Mouse (Mus musculus) lung, postnatal 36 days (tissue): Measurements from ENCODE around the gene Bloc1s1.
A peak's percentile ranks its signal among the peaks of the same experiment; 100 is the strongest.

Experiments
- DNase-seq: peaks from one replicate; pipeline ENCODE4 v3.0.0; 2022; ENCODE audit warnings: mixed read lengths

The Bloc1s1 gene

DNA sequence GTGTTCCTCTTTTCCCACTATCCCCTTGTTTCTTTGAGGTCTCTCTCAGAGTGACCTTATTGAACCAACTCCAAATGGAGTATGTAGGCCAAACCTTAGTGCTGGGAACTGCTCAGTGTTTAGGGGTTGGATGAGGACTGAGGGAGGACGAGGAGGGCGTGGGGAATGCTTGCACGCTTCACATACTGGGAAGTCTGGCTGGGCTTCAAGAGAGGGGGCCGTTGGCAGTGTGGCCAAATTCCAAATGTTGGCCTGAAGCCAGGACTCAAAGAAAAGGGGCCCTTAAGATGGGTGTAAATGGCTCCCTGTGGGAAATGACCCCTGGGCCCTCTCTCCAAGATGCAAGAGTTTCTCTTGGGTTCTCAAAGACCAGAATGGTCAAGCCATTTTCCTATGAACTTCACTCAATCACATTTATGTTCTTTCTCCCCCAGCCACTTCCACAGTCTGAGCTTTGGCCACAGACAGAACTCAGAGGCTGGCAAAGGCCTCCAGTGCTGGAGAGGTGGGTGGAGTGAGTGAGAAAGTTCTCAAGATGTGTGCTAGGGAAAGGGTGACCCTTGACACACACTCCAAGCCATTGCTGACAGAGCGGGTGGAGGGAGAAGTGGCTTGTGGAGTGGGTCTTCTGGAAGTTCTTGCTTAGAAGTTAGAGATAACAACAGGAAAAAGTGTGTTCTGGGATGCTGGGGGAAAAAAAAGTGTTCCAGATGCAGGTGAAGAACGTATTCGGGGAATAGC lies 6.0 kb upstream of the Bloc1s1 start:
- peak; percentile 87 for DNase-seq

- no peak for DNase-seq
These were observed 4.5 kb upstream of the Bloc1s1 start for GRCm38 (mm10) chr10:128928356-128928755.

GRCm38 (mm10) chr10:128923013-128923691 lies 683 bp downstream of the Bloc1s1 start:
- DNase-seq = peak; percentile 97

GRCm38 (mm10) chr10:128922822-128923012 lies 1.1 kb downstream of the Bloc1s1 start, which contains the start of gene Rdh5:
TSS of gene Rdh5 (minus strand) at chr10:128922888.
- DNase-seq = no peak

DNA sequence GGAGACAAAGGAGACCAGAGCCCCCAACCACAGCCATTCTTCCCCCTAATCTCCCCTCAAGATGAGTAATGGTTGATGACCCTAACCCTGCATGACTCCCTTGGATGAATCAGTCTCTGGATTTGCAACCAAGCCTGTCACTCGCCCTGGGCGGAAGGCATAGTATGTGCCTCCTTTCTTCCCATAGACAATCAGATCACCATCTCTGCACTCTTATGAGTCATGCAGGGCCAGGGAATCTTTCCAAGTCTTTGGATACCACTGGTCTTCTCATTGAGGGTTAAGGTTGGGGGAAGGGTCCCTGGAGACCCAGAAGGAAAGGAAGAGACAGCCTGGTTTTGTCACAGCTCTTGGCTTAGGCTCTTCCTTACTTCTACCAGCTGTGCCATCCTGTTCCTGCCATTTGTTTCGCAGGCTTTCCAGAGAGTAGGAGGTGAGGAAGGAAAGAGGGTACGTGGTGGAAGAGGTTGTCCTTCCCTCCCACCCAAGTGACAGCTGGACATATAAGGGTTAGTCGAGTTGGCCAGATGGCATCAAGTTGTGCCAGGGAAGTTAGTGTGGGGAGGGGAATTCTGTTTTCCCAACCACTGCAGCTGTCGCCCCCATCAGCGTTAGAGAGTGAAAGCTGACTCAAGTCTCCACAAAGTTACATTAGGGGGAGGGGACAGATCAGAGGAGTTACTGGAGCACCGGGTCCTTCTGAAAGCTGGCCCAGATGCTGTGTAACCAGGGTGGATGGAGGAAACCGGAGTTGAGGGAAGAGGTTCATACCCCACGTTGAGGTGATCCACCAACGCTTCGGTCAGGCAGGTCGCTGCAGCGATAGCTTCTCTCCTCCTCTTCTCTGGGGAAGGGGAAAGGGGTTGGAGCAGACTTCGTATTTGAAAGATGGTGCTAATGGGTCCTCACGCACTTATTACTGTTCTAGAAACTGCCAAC lies 1.7 kb downstream of the Bloc1s1 start:
- no peak for DNase-seq

DNA sequence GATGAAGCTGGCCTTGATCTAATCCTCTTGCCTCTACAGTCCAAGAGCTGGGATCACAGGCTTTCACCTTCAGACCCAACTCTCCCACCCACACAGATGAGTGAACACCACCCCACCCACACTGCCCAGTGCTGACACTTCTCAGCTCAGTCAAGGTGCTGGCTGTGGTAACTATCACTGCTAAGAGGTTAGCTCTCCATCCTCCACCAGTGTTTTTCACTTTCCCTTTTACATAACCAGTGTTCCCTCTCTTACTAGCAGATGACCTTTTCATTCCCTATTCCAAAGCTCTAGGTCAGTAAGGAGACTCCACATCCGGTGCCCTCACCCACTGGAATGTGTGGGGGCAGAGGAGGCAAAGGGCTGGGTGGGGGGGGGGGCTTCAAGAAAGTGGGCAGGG lies 2.6 kb downstream of the Bloc1s1 start:
- no peak for DNase-seq

- no peak for DNase-seq
These were observed 3.1 kb downstream of the Bloc1s1 start for GRCm38 (mm10) chr10:128920736-128921161.

- no peak for DNase-seq
These were observed 3.9 kb downstream of the Bloc1s1 start for GRCm38 (mm10) chr10:128919966-128920365.

DNA sequence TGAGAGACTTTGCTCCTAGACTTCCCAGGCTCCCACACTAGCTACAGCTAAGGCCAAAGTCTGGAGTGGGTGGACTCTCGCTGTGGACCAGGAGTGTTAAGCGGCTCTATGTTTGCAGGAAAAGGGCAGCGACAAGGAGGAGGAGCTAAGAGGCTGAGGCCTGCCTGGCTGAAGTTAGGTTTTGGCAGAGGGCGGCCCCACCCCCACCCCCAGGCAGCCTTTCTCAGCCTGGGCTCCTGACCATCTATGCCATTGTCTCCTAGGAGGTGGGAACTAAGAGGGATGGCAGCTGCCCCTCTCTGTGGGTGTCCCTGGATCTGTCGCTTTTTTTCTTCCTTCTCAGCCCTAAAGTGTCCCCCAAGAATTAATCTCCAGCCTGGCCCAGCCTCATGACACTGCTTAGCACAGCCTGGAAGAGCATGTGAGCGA lies 4.6 kb downstream of the Bloc1s1 start:
- no peak for DNase-seq

DNA sequence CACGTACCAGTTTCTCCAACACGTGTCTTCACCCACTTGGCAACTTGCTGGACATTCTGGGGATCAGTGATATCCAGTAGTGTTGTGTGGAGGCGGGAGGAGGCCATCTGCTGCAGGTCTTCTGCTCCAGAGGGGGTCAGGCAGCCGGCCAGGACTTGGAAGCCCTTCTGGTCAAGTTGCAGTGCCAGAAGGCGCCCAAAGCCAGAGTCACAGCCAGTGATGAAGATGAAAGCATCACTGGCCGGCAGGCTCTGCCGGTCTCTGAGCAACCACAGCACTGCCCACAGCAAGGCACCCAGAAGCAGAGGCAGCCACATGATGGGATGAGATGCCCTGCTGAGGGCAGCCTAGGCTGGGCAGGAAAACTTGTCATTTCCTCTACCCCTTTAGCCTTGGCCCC lies 5.6 kb downstream of the Bloc1s1 start:
- no peak for DNase-seq

- no peak for DNase-seq
These were observed 6.4 kb downstream of the Bloc1s1 start for GRCm38 (mm10) chr10:128917400-128917799.

DNA sequence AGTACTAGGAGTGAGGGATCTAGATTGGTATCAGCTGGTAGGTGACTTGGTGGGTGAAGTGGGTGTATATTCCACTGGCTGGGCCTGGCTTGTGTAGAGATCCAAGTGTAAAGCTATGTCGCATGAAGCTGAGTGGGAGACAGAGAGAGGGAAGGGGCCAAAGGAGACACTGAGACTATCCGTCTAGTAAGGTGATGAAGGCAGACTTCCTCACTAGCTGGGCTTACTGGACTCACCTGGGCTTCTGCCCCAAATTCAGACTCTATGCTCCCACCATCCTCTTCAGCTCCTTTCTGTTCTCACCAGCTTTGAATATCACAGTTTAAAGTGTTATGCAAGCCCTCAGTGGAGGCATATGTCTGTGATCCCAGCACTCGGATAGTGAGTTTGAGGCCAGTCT lies 7.2 kb downstream of the Bloc1s1 start:
- no peak for DNase-seq

DNA sequence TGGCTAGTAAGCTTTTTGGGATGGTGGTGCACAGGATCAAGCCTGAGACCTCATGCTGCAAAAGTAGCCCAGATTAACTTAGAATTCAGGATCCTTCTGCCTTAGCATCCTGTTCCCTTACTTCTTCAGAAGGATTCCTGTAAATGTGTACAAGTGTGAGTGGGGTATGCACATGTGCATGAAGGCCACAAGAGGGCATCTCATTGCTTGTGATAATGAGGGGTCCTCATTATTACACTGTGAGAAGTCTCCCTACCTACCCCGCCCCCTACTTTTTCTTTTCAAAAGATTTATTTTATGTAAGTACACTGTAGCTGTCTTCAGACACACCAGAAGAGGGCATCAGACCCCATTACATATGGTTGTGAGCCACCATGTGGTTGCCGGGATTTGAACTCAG lies 8.3 kb downstream of the Bloc1s1 start:
- DNase-seq = no peak

GRCm38 (mm10) chr10:128913696-128914095 lies 10.1 kb downstream of the Bloc1s1 start:
- DNase-seq = no peak

- DNase-seq = peak; percentile 96
These were observed 10.6 kb downstream of the Bloc1s1 start for GRCm38 (mm10) chr10:128913219-128913618.

DNA sequence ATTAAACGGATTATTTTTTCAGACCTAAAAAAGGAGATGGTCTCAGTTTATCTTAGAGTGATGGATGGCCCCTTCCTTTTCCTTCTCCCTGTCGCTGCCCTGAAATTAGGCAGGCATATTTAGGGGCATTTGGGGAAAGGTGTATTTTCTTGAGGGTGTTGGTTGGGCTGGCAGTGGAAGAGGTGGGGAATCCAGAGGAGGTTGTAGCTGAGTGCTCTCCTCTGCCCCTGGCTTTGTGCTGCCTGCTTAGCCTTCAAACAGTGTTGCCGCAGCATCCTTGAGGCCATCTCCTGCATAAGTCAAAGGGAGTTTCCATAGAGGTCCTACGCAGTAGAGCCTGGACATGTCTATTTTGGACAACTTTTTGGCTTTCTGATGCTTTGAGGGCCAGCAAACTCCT lies 11.0 kb downstream of the Bloc1s1 start:
- no peak for DNase-seq

DNA sequence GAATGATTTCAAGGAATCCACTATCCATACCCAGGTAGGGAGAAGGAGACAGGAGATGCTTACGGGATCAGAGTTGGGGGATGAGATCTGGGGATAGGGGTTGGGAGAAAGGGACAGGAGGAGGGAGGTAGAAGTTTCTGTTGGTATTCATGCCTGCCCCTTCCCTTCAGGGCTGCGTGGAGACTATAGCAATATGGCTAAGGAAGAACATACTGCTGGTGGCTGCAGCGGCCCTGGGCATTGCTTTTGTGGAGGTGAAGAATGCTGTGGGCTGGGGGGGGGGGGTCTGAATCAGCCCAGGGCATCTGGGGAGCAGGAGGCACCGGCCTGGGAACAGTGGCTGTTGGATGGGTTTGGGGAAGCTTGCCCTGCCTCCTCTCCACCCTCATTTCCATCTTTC lies 11.6 kb downstream of the Bloc1s1 start:
- DNase-seq = no peak

GRCm38 (mm10) chr10:128911430-128911829 lies 12.4 kb downstream of the Bloc1s1 start:
- DNase-seq = no peak

DNA sequence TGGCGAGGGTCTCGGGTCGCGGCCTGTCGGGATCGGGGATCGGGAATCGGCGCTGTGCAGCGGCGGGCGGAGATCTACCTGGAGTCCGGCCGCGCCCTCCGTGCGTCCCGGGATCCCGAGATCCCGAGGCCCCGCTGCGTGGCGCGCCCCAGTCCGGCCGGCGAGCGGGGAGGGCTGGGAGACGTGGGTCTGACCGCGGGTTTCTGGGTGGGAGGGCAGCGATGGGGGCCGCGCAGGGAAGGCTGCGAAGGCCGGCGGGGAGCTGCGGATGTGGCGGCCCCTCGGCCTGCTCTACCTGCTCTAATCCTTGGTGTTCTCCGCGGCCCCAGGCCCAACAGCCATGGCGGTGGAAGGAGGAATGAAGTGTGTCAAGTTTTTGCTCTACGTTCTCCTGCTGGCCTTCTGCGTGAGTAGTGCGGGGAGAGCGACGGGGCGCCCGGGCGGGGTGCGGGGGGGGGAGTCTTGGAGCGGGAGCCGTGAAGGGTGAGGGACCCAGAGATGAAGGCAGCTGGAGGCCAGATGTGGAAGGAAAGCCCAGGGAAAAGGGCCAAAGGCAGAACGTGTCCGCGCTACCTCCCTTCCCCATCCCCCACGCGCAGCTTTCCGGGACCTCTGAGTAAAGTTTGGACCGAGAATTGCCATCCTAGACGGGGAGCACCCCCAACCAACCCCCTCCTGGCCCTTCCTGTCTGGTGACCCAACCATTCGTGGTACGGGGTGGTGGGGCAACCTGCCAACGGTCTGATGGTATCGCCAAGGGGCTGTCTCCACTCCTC lies 13.6 kb downstream of the Bloc1s1 start:
- DNase-seq = peak; percentile 55

DNA sequence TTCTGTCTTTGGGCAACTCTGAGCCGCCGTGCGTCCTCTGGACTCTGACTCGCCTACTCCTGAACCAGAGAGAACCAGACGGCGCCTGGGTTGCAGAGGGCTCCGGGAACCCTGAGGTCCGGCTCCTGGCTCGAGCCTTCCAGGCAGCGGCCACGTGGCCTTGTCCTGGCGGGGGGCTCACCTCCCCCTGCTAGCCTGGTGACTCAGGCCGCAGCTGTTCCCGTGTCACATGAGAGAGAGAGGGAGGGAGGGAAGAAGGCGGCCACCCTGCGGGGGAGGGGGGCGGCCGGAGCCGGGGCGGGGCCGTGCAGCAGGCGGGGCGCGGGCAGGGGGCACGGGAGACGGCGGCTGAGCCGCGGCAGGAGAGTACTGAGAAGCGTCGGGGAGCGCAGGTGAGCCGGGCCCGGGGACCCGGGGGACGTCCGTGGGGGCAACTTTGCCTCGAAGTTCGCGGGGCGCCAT lies 14.2 kb downstream of the Bloc1s1 start:
- peak; percentile 88 for DNase-seq

DNA sequence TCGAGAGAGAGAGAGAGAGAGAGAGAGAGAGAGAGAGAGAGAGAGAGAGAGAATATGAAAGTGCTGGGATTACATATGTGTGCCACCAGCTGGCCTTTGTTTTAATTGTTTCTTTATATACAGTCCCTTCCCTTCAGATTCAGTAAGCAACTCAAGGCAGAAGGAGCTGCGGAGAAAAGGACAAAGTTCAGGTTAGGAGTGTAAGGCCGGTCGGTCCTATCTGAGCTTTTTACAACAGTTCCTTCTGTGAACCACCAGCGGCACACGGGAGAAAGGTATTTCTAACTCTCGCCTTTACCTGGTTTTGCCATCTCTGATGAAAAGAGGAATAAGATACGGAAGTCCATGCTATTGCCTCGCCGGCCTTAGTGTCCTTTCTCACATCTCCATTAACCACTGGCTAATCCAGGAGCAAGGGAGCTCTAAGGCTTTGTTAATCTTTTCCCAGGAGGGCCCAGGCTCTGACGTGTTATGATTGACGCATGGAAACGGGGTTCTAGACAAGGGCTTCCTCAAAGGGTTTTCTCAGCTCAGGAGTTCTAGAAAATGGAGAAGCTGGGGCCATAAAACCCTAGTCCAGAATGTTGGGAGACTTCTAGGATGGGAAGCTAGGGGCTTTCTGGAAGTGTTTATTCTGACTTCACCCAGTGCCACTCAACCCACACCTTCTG lies 14.9 kb downstream of the Bloc1s1 start:
- DNase-seq = no peak

- no peak for DNase-seq
These were observed 19.0 kb downstream of the Bloc1s1 start for GRCm38 (mm10) chr10:128904812-128905211.
